ENCODE assay signal across 24 mouse cellular contexts in genomic region chr1:40439504-40439903, GRCm38 (mm10). TPM values are rescaled to one million over a fixed set of nuclear protein-coding genes. Genes with fewer than 3 reads are reported as not detected.
"Had no signal": no experiment of that assay in that cellular context is flagged by ENCODE, and none has a peak within 500 bp of the region (broad histone marks: within the 10 kb centered on the region; RNA-seq: fewer than 3 reads in every experiment).

No protein-coding gene starts in this region.

- H3K27me3 ChIP-seq: liver, embryonic 13.5 days; neural tube, embryonic 12.5 days; neural tube, embryonic 15.5 days had no signal

- DNase-seq: kidney, adult 9 months; kidney, postnatal 14 days; kidney, postnatal 4 days; layer of hippocampus, adult 9-11 months; liver, embryonic 13.5 days; lung, adult 2 months; lung, postnatal 14 days; lung, postnatal 4 days; midbrain, embryonic 14.5 days; right cerebral cortex, adult 18-20 months; right cerebral cortex, postnatal 14 days; right cerebral cortex, postnatal 4 days; thymus, adult 2 months; thymus, postnatal 14 days; thymus, postnatal 4 days had no signal

- H3K4me1 ChIP-seq: neural tube, embryonic 12.5 days; neural tube, embryonic 15.5 days had no signal

- H3K9me3 ChIP-seq: liver, embryonic 13.5 days; neural tube, embryonic 12.5 days; neural tube, embryonic 15.5 days had no signal

- H3K27ac ChIP-seq: liver, embryonic 13.5 days; neural tube, embryonic 12.5 days; neural tube, embryonic 15.5 days; stomach, postnatal 0 days had no signal

- H3K9ac ChIP-seq: liver, embryonic 13.5 days; neural tube, embryonic 12.5 days; neural tube, embryonic 15.5 days had no signal

- H3K4me2 ChIP-seq: liver, embryonic 13.5 days; midbrain, embryonic 11.5 days; neural tube, embryonic 12.5 days; neural tube, embryonic 15.5 days had no signal

- H3K36me3 ChIP-seq: liver, embryonic 13.5 days; neural tube, embryonic 12.5 days; neural tube, embryonic 15.5 days had no signal

- H3K4me3 ChIP-seq: liver, embryonic 13.5 days; neural tube, embryonic 12.5 days; neural tube, embryonic 15.5 days had no signal

RNA-seq across cellular contexts. Expression of gene Il1rl1, which starts 10.1 kb away (rescaled TPM):
- polyA plus RNA-seq: liver, adult 2 months had no signal

RNA-seq across cellular contexts. Expression of gene Il18r1, which starts 25.8 kb away (rescaled TPM):
- total RNA-seq: layer of hippocampus, adult 18-20 months; layer of hippocampus, postnatal 25 days; left cerebral cortex, adult 18-20 months had no signal
- polyA plus RNA-seq: limb, embryonic 11.5 days; midbrain, embryonic 14.5 days; neural tube, embryonic 12.5 days; neural tube, embryonic 15.5 days had no signal
